Mouse (Mus musculus): Measurements from ENCODE around the gene Taar8a. TPM values are rescaled to one million over a fixed set of nuclear protein-coding genes. Genes with fewer than 3 reads are reported as not detected.
"Not testable (repeated sequence)": the region's sequence is repeated elsewhere in the genome, so short reads cannot be mapped to it uniquely, and the experiment has no call there.

Gene Taar8a
- not detected in 2 replicates for polyA plus RNA-seq (2016; fragmentation: Nextera tagmentation; extraction: Ambion mirVana)

DNA sequence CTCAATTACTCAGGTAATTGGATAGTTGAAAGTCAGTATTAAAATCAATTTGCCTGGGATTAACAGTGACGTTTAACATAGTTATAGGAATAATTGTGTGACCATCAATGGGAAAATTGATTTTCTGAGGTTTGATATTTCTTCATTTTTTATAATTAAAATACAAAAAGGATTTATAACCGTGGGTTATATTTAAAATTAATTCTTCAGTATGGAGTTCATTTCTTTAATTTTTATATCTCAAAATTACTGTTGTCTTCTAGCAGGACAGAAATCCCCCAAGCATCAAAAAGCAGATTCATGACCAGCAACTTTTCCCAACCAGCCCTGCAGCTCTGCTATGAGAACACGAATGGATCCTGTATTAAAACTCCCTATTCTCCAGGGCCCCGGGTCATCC is at the start of gene Taar8a:
TSS of gene Taar8a (plus strand) at position 301 of the 400 bp plus-strand sequence.
- not testable (repeated sequence) for H3K4me2 ChIP-seq (replicated peaks); H3K27ac ChIP-seq; ATAC-seq (ENCODE audit: insufficient number of reproducible peaks, insufficient read depth, low FRiP score, low TSS enrichment); H3K9me3 ChIP-seq; H3K4me3 ChIP-seq; H3K27me3 ChIP-seq; H3K9ac ChIP-seq; H3K36me3 ChIP-seq; H3K4me1 ChIP-seq
- 76% methylated on average over 2 of the region's 4 CpGs for WGBS

DNA sequence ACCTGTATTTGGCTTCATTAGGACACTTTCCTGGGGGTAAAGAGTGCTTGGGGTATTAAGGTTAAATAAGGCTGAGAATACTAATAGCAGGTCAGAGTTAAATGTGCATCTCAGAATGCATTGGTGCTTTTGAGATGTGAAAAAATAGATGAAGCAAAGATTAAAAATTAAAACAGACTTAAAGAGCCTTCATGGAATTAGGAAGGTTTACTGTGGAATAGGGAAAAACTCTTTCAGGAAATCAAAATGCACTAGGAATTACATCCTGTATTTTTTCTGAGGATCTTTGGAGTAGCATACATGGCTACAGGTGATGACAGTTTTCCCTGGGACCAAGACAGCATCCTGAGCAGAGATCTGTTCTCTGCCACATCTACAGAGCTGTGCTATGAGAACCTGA is 49.4 kb upstream of the Taar8a start, which contains the start of gene Taar7d:
TSS of gene Taar7d (plus strand) at position 301 of the 400 bp plus-strand sequence.
- no peak for ATAC-seq (ENCODE audit: insufficient number of reproducible peaks, insufficient read depth, low FRiP score, low TSS enrichment)
- no peak within 1 kb of the TSS for H3K4me3 ChIP-seq
- H3K4me2 ChIP-seq (replicated peaks): no peak within 1 kb of the TSS
- no peaks in the 10 kb centered on the region for H3K9me3 ChIP-seq
- H3K36me3 ChIP-seq: no peaks in the 10 kb centered on the region
- no peak within 1 kb of the TSS for H3K9ac ChIP-seq
- H3K4me1 ChIP-seq: no peaks in the 10 kb centered on the region
- H3K27ac ChIP-seq: no peak within 1 kb of the TSS
- H3K27me3 ChIP-seq: no peaks in the 10 kb centered on the region

- Histone ChIP-seq H3K9me3 (no peaks in the 10 kb centered on the region), H3K4me2 (replicated peaks) (no peak overlapping the region), H3K9ac (no peak overlapping the region), H3K27me3 (no peaks in the 10 kb centered on the region), H3K4me3 (no peak overlapping the region), H3K27ac (no peak overlapping the region), H3K36me3 (no peaks in the 10 kb centered on the region), H3K4me1 (no peaks in the 10 kb centered on the region)
- ATAC-seq (ENCODE audit: insufficient number of reproducible peaks, insufficient read depth, low FRiP score, low TSS enrichment): no peak
Measured at GRCm38 (mm10) chr10:24031347-24031746, 45.0 kb upstream of the Taar8a start.

- no peaks in the 10 kb centered on the region for H3K4me1 ChIP-seq
- H3K4me2 ChIP-seq (replicated peaks): no peak within 1 kb of the TSS
- 85% methylated on average over 2 of the region's 2 CpGs for WGBS
- H3K36me3 ChIP-seq: no peaks in the 10 kb centered on the region
- no peak for ATAC-seq (ENCODE audit: insufficient number of reproducible peaks, insufficient read depth, low FRiP score, low TSS enrichment)
- no peak within 1 kb of the TSS for H3K4me3 ChIP-seq
- H3K27me3 ChIP-seq: no peaks in the 10 kb centered on the region
- no peaks in the 10 kb centered on the region for H3K9me3 ChIP-seq
- H3K9ac ChIP-seq: no peak within 1 kb of the TSS
- H3K27ac ChIP-seq: no peak within 1 kb of the TSS
Measured at GRCm38 (mm10) chr10:24037314-24037713, 39.0 kb upstream of the Taar8a start, which contains the start of gene Taar7e. Gene Taar7e, plus strand, starts transcription at chr10:24037614.

DNA sequence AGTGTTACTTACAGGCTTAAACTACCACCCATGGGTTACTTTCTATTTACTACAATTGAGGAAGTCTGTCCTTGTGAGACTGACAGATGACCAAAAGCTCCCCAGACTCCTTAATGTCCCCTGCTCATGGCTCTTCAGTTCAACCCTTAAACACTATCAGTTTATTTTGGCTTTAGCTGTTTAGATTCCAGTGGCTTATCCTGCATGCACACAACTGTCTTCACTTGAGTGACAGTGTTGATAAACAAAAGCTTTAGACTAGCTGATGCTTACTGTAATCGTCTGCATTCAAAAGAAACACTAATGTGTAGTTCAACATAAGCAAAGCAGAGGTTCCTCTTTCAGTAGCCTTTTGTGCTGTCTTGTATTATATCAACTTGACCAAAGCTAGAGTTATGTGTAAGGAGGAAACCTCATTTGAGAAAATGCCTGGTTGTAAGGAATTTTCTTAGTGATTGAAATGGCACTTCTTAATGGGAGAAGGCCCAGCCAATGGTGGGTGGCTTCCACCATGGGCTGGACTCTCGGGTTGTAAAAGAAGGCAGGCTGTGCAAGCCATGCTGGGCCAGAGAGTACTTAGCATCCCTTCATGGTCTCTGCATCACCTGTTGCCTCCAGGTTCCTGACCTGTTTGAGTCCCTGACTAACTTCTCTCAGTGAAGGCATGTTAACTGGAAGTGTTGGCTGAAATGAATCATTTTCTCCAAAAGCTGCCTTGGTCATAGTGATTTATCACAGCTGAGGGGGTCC is 36.0 kb upstream of the Taar8a start:
- Histone ChIP-seq H3K36me3 (no peaks in the 10 kb centered on the region), H3K4me3 (no peak overlapping the region), H3K27ac (no peak overlapping the region), H3K9me3 (no peaks in the 10 kb centered on the region), H3K9ac (no peak overlapping the region), H3K27me3 (no peaks in the 10 kb centered on the region), H3K4me1 (no peaks in the 10 kb centered on the region), H3K4me2 (replicated peaks) (no peak overlapping the region)
- 61% methylated on average over 2 of the region's 2 CpGs for WGBS
- no peak for ATAC-seq (ENCODE audit: insufficient number of reproducible peaks, insufficient read depth, low FRiP score, low TSS enrichment)

- H3K27me3 ChIP-seq: no peaks in the 10 kb centered on the region
- no peak within 1 kb of the TSS for H3K4me2 ChIP-seq (replicated peaks)
- H3K9me3 ChIP-seq: no peaks in the 10 kb centered on the region
- ATAC-seq (ENCODE audit: insufficient number of reproducible peaks, insufficient read depth, low FRiP score, low TSS enrichment): no peak
- no peaks in the 10 kb centered on the region for H3K4me1 ChIP-seq
- no peak within 1 kb of the TSS for H3K9ac ChIP-seq
- H3K4me3 ChIP-seq: no peak within 1 kb of the TSS
- no peak within 1 kb of the TSS for H3K27ac ChIP-seq
- no peaks in the 10 kb centered on the region for H3K36me3 ChIP-seq
Measured at GRCm38 (mm10) chr10:24049210-24049609, 27.1 kb upstream of the Taar8a start, which contains the start of gene Taar7f. Gene Taar7f, plus strand, starts transcription at chr10:24049510.

GRCm38 (mm10) chr10:24052039-24052438 is 24.3 kb upstream of the Taar8a start:
- no peak overlapping the region for H3K9ac ChIP-seq
- no peak overlapping the region for H3K4me2 ChIP-seq (replicated peaks)
- no peaks in the 10 kb centered on the region for H3K4me1 ChIP-seq
- H3K27ac ChIP-seq: no peak overlapping the region
- ATAC-seq (ENCODE audit: insufficient number of reproducible peaks, insufficient read depth, low FRiP score, low TSS enrichment): no peak
- H3K9me3 ChIP-seq: no peaks in the 10 kb centered on the region
- H3K27me3 ChIP-seq: no peaks in the 10 kb centered on the region
- no peaks in the 10 kb centered on the region for H3K36me3 ChIP-seq
- WGBS: 63% methylated on average over 5 of the region's 5 CpGs
- H3K4me3 ChIP-seq: no peak overlapping the region

- 85% methylated on average over 3 of the region's 3 CpGs for WGBS
- Histone ChIP-seq H3K9me3 (no peaks in the 10 kb centered on the region), H3K36me3 (no peaks in the 10 kb centered on the region), H3K4me2 (replicated peaks) (no peak overlapping the region), H3K27me3 (no peaks in the 10 kb centered on the region), H3K9ac (no peak overlapping the region), H3K4me1 (no peaks in the 10 kb centered on the region), H3K4me3 (no peak overlapping the region), H3K27ac (no peak overlapping the region)
- ATAC-seq (ENCODE audit: insufficient number of reproducible peaks, insufficient read depth, low FRiP score, low TSS enrichment): no peak
Measured at GRCm38 (mm10) chr10:24058986-24059385, 17.3 kb upstream of the Taar8a start.

- ATAC-seq (ENCODE audit: insufficient number of reproducible peaks, insufficient read depth, low FRiP score, low TSS enrichment); H3K9ac ChIP-seq; H3K4me2 ChIP-seq (replicated peaks); H3K36me3 ChIP-seq; H3K4me3 ChIP-seq; H3K27me3 ChIP-seq; H3K27ac ChIP-seq; H3K9me3 ChIP-seq; H3K4me1 ChIP-seq: not testable (repeated sequence)
- 20% methylated on average over 2 of the region's 2 CpGs for WGBS
Measured at GRCm38 (mm10) chr10:24074751-24075150, 1.5 kb upstream of the Taar8a start.

DNA sequence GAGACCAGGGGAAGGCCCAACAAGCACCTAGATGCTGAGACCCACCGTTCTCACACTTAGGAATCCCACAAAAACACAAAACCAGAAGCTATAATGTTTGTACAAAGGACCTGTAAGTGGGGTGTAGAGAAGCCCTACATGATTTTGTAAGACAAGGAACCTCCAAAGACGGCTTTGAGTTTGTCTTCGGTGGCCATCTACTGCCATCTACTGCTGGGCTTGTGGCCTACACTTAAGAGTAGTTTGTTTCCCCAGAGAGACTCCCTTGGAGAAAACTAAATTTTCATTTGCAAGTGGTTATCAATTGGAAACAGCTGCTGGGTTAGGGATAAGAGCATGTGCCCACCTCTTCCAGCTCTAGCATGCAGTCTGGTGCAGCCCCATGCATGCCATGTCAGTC is 3.9 kb downstream of the Taar8a start:
- ATAC-seq (ENCODE audit: insufficient number of reproducible peaks, insufficient read depth, low FRiP score, low TSS enrichment): no peak
- no peak overlapping the region for H3K4me3 ChIP-seq
- H3K36me3 ChIP-seq: no peaks in the 10 kb centered on the region
- no peak overlapping the region for H3K4me2 ChIP-seq (replicated peaks)
- no peaks in the 10 kb centered on the region for H3K27me3 ChIP-seq
- no peak overlapping the region for H3K27ac ChIP-seq
- no peaks in the 10 kb centered on the region for H3K9me3 ChIP-seq
- H3K9ac ChIP-seq: no peak overlapping the region
- H3K4me1 ChIP-seq: no peaks in the 10 kb centered on the region
- 41% methylated on average over 3 of the region's 3 CpGs for WGBS

GRCm38 (mm10) chr10:24085936-24086335 is 9.6 kb downstream of the Taar8a start:
- Histone ChIP-seq H3K9ac (no peak overlapping the region), H3K27ac (no peak overlapping the region), H3K4me1 (no peaks in the 10 kb centered on the region), H3K4me3 (no peak overlapping the region), H3K27me3 (no peaks in the 10 kb centered on the region), H3K36me3 (no peaks in the 10 kb centered on the region), H3K9me3 (no peaks in the 10 kb centered on the region), H3K4me2 (replicated peaks) (no peak overlapping the region)
- 81% methylated on average over 5 of the region's 5 CpGs for WGBS
- ATAC-seq (ENCODE audit: insufficient number of reproducible peaks, insufficient read depth, low FRiP score, low TSS enrichment): no peak

DNA sequence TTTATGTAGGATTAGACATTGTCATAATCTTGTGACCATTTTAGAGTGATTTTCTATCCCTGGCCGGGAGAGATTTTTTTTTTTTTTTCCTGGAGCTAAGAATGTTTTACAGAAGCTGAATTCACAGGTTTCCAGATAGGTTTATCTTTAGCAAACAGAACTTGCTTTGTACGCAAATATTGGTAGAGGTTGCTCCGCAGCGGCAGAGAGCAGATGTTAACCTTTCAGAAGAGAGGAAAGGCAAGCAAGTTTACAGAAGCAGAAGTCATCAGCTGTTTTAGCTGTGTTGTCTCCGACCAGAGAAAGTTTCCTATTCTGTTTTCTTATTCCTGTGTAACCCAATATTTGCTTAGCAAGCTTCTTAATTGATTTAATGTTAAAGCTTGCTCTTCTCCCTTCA is 10.3 kb downstream of the Taar8a start:
- no peak for ATAC-seq (ENCODE audit: insufficient number of reproducible peaks, insufficient read depth, low FRiP score, low TSS enrichment)
- Histone ChIP-seq H3K36me3 (no peaks in the 10 kb centered on the region), H3K9ac (no peak overlapping the region), H3K4me3 (no peak overlapping the region), H3K9me3 (no peaks in the 10 kb centered on the region), H3K27ac (no peak overlapping the region), H3K4me1 (no peaks in the 10 kb centered on the region), H3K4me2 (replicated peaks) (no peak overlapping the region), H3K27me3 (no peaks in the 10 kb centered on the region)
- 77% methylated on average over 5 of the region's 5 CpGs for WGBS
